Mouse (Mus musculus) embryonic fibroblast, embryonic 13.5 days (primary cell): ENCODE data around the gene Lrrc30. TPM values are rescaled to one million over a fixed set of nuclear protein-coding genes. Genes with fewer than 3 reads are reported as not detected.

Source experiments
- H3K27ac ChIP-seq: 2 replicates; pipeline ENCODE4 v1.5.1; 2012; ENCODE audit warnings: low read length, control low read depth, inconsistent platforms; ENCODE audit not compliant: insufficient read depth
- H3K4me1 ChIP-seq: 2 replicates; pipeline ENCODE4 v1.6.1; 2011; ENCODE audit warnings: low read length; ENCODE audit not compliant: control insufficient read depth, insufficient read depth
- H3K4me3 ChIP-seq: 2 replicates; pipeline ENCODE4 v1.5.1; 2011; ENCODE audit warnings: mild to moderate bottlenecking, control low read depth, low read length; ENCODE audit not compliant: insufficient read depth
- CTCF ChIP-seq: IDR thresholded peaks from 2 replicates; pipeline ENCODE4 v1.5.1; 2011; ENCODE audit warnings: mild to moderate bottlenecking, control low read depth, low read length, moderate library complexity, borderline replicate concordance; ENCODE audit not compliant: insufficient read depth
- POLR2A ChIP-seq: IDR thresholded peaks from 2 replicates; pipeline ENCODE4 v1.6.1; 2011; ENCODE audit warnings: low read depth, mild to moderate bottlenecking, control low read depth, low read length, moderate library complexity
- polyA plus RNA-seq: library from polyadenylated mRNA; stranded (reverse); fragments of >200 nt; gene quantifications from 2 replicates; pipeline ENCODE4 v1.2.4, GENCODE M21; 2011; ENCODE audit warnings: low read depth; ENCODE audit not compliant: missing spikeins, insufficient read length

Lrrc30 gene
- polyA plus RNA-seq, 1 experiment: not detected

- Histone ChIP-seq H3K4me3 (no peak overlapping the region), H3K4me1 (no peaks in the 10 kb centered on the region), H3K27ac (no peak overlapping the region)
- no peak for TF ChIP-seq CTCF
- TF ChIP-seq POLR2A: no peak
Measured at GRCm38 (mm10) chr17:67629746-67630145, 2.8 kb downstream of the Lrrc30 start.

- TF ChIP-seq POLR2A (no peak), CTCF (no peak)
- peak overlapping the region; percentile 39 for H3K27ac ChIP-seq
- H3K4me3 ChIP-seq: no peak overlapping the region
- H3K4me1 ChIP-seq: no peaks in the 10 kb centered on the region
Measured at GRCm38 (mm10) chr17:67629211-67629657, 3.3 kb downstream of the Lrrc30 start.

GRCm38 (mm10) chr17:67628475-67628874 lies 4.0 kb downstream of the Lrrc30 start:
- no peaks in the 10 kb centered on the region for H3K4me1 ChIP-seq
- H3K4me3 ChIP-seq: no peak overlapping the region
- TF ChIP-seq CTCF (no peak), POLR2A (no peak)
- H3K27ac ChIP-seq: no peak overlapping the region

- H3K27ac ChIP-seq: 0 out of 2 replicates have a peak overlapping the region, but pooled peaks have one; percentile 23
- H3K4me3 ChIP-seq: no peak overlapping the region
- TF ChIP-seq POLR2A (no peak), CTCF (no peak)
- H3K4me1 ChIP-seq: peaks cover 4% of the 10 kb centered on the region; the same call in 1 of the 2 replicates
Measured at GRCm38 (mm10) chr17:67625431-67625830, 7.1 kb downstream of the Lrrc30 start.

- Histone ChIP-seq H3K27ac (no peak overlapping the region), H3K4me1 (peaks cover 4% of the 10 kb centered on the region; the same call in 1 of the 2 replicates), H3K4me3 (no peak overlapping the region)
- TF ChIP-seq POLR2A (no peak), CTCF (no peak)
Measured at GRCm38 (mm10) chr17:67619001-67619400, 13.5 kb downstream of the Lrrc30 start.

- TF ChIP-seq CTCF: no peak
- TF ChIP-seq POLR2A: no peak
- Histone ChIP-seq H3K27ac (no peak overlapping the region), H3K4me1 (no peaks in the 10 kb centered on the region; the same call in 1 of the 2 replicates), H3K4me3 (no peak overlapping the region)
Measured at GRCm38 (mm10) chr17:67614381-67614780, 18.1 kb downstream of the Lrrc30 start.

- Histone ChIP-seq H3K27ac (no peak overlapping the region), H3K4me1 (no peaks in the 10 kb centered on the region; the same call in 1 of the 2 replicates), H3K4me3 (no peak overlapping the region)
- TF ChIP-seq POLR2A: no peak
- TF ChIP-seq CTCF: no peak
Measured at GRCm38 (mm10) chr17:67612576-67612975, 19.9 kb downstream of the Lrrc30 start.

- no peak overlapping the region for H3K27ac ChIP-seq
- TF ChIP-seq CTCF: no peak
- TF ChIP-seq POLR2A: no peak
- no peaks in the 10 kb centered on the region; the same call in 1 of the 2 replicates for H3K4me1 ChIP-seq
- no peak overlapping the region for H3K4me3 ChIP-seq
Measured at GRCm38 (mm10) chr17:67612151-67612550, 20.4 kb downstream of the Lrrc30 start.

- TF ChIP-seq POLR2A: no peak
- H3K4me1 ChIP-seq: no peaks in the 10 kb centered on the region
Measured at GRCm38 (mm10) chr17:67604446-67604845, 28.1 kb downstream of the Lrrc30 start.

GRCm38 (mm10) chr17:67602556-67602955 lies 30.0 kb downstream of the Lrrc30 start:
- Histone ChIP-seq H3K4me1 (no peaks in the 10 kb centered on the region), H3K27ac (no peak overlapping the region), H3K4me3 (no peak overlapping the region)
- TF ChIP-seq POLR2A (no peak), CTCF (no peak)

More at GRCm38 (mm10) chr17:67604446-67604845, 28.1 kb downstream of the Lrrc30 start:
- H3K27ac ChIP-seq: no peak overlapping the region
- no peak overlapping the region for H3K4me3 ChIP-seq
